Mouse (Mus musculus) kidney, postnatal 10 days (tissue): ENCODE data around the gene Gm20219.

Source experiments
- DNase-seq: peaks from one replicate; pipeline ENCODE4 v3.0.0; 2021; ENCODE audit warnings: mixed read lengths

Gene Gm20219

GRCm38 (mm10) chr17:56554122-56554551, at the start of gene Gm20219:
Gene Gm20219 (minus strand): TSS chr17:56554387.
- DNase-seq, result peak; percentile 54

GRCm38 (mm10) chr17:56604070-56604380, 49.8 kb upstream of the Gm20219 start:
- DNase-seq, result no peak

- DNase-seq, result no peak
Measured at GRCm38 (mm10) chr17:56603186-56604069, 49.2 kb upstream of the Gm20219 start.

GRCm38 (mm10) chr17:56593527-56594271, 39.5 kb upstream of the Gm20219 start:
- peak; percentile 71 for DNase-seq

- DNase-seq, result no peak
Measured at GRCm38 (mm10) chr17:56592553-56592952, 38.4 kb upstream of the Gm20219 start.

- no peak for DNase-seq
Measured at GRCm38 (mm10) chr17:56588921-56589320, 34.7 kb upstream of the Gm20219 start.

- DNase-seq, result no peak
Measured at GRCm38 (mm10) chr17:56587773-56588172, 33.6 kb upstream of the Gm20219 start.

- DNase-seq, result peak; percentile 70
Measured at GRCm38 (mm10) chr17:56585171-56585821, 31.1 kb upstream of the Gm20219 start.

GRCm38 (mm10) chr17:56584257-56585130, 30.3 kb upstream of the Gm20219 start, which contains the start of the genes Safb2 and Safb:
Gene Safb2 (minus strand): TSS chr17:56584585.
Gene Safb (plus strand): TSS chr17:56584825.
- peak; percentile 99 for DNase-seq

GRCm38 (mm10) chr17:56583611-56584256, 29.5 kb upstream of the Gm20219 start:
- peak; percentile 63 for DNase-seq

GRCm38 (mm10) chr17:56583071-56583470, 28.9 kb upstream of the Gm20219 start:
- no peak for DNase-seq

GRCm38 (mm10) chr17:56572939-56573338, 18.8 kb upstream of the Gm20219 start:
- no peak for DNase-seq

- DNase-seq, result peak; percentile 59
Measured at GRCm38 (mm10) chr17:56572154-56572553, 18.0 kb upstream of the Gm20219 start.

GRCm38 (mm10) chr17:56570287-56570686, 16.1 kb upstream of the Gm20219 start:
- no peak for DNase-seq

GRCm38 (mm10) chr17:56567370-56567769, 13.2 kb upstream of the Gm20219 start:
- DNase-seq, result no peak

- DNase-seq, result no peak
Measured at GRCm38 (mm10) chr17:56566918-56567317, 12.7 kb upstream of the Gm20219 start.

- DNase-seq, result peak; percentile 24
Measured at GRCm38 (mm10) chr17:56566293-56566692, 12.1 kb upstream of the Gm20219 start.

GRCm38 (mm10) chr17:56561866-56562265, 7.7 kb upstream of the Gm20219 start:
- no peak for DNase-seq

- no peak for DNase-seq
Measured at GRCm38 (mm10) chr17:56560131-56560530, 5.9 kb upstream of the Gm20219 start.

- no peak for DNase-seq
Measured at GRCm38 (mm10) chr17:56559386-56559785, 5.2 kb upstream of the Gm20219 start.

GRCm38 (mm10) chr17:56558448-56558847, 4.3 kb upstream of the Gm20219 start:
- DNase-seq, result peak; percentile 79
